Mouse (Mus musculus) kidney, adult 2 months (tissue): Measurements from ENCODE around the gene Gm525.

ENCODE experiments used
- CTCF ChIP-seq: fragments of 200-500 bp; conservative IDR thresholded peaks from 2 replicates; pipeline ENCODE4 v1.5.1; 2011; ENCODE audit warnings: low read depth, mild to moderate bottlenecking, control low read depth, low read length, moderate library complexity, mixed read lengths; ENCODE audit not compliant: insufficient read depth, insufficient read length
- POLR2A ChIP-seq: fragments of 200-500 bp; IDR thresholded peaks from one replicate; pipeline ENCODE4 v1.6.1; 2011; ENCODE audit warnings: low read depth, low read length, control low read depth

- no peak for TF ChIP-seq POLR2A
- TF ChIP-seq CTCF: no peak
These were observed 30.6 kb upstream of the Gm525 start for GRCm38 (mm10) chr11:89043046-89043445.
